Mouse (Mus musculus): ENCODE results near the gene Tk1. TPM values are rescaled to one million over a fixed set of nuclear protein-coding genes. Genes with fewer than 3 reads are reported as not detected.
A peak's percentile ranks its signal among the peaks of the same experiment; 100 is the strongest.
"Not testable (repeated sequence)": the region's sequence is repeated elsewhere in the genome, so short reads cannot be mapped to it uniquely, and the experiment has no call there.

Tk1 gene
- polyA plus RNA-seq, 1 experiment: 1.9 TPM

DNA sequence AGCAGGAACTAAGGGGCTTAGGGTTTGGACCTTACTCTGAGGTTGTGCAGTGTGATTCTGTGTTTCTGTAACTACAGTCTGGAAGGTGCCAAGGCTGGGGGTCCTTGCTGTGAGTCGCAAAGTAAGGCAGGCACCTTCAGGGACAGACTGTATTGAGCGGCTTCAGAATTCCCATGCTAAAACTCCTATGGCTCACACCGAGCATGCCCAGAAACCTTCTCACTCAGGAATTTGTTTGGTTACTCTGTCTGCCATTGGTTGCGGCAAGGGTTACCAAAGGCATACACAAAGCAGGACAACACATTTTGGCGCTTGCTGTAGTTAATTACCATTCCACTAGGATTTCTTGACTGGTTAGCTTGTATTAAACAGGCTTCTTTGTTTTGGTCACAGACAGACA, 272 bp upstream of the Tk1 start:
- Histone ChIP-seq H3K27ac (ENCODE audit: insufficient read depth, low read length) (no peak overlapping the region), H3K4me1 (ENCODE audit: control insufficient read depth, insufficient read depth, low read length) (no peaks in the 10 kb centered on the region), H3K4me3 (ENCODE audit: insufficient read depth, low read length) (no peak overlapping the region)
- TF ChIP-seq POLR2A (IDR thresholded peaks at IDR 0.05; ENCODE audit: extremely low read depth, insufficient read depth, low read length): no peak
- TF ChIP-seq CTCF (IDR thresholded peaks at IDR 0.05; ENCODE audit: extremely low read depth, insufficient read depth, low read length): no peak

DNA sequence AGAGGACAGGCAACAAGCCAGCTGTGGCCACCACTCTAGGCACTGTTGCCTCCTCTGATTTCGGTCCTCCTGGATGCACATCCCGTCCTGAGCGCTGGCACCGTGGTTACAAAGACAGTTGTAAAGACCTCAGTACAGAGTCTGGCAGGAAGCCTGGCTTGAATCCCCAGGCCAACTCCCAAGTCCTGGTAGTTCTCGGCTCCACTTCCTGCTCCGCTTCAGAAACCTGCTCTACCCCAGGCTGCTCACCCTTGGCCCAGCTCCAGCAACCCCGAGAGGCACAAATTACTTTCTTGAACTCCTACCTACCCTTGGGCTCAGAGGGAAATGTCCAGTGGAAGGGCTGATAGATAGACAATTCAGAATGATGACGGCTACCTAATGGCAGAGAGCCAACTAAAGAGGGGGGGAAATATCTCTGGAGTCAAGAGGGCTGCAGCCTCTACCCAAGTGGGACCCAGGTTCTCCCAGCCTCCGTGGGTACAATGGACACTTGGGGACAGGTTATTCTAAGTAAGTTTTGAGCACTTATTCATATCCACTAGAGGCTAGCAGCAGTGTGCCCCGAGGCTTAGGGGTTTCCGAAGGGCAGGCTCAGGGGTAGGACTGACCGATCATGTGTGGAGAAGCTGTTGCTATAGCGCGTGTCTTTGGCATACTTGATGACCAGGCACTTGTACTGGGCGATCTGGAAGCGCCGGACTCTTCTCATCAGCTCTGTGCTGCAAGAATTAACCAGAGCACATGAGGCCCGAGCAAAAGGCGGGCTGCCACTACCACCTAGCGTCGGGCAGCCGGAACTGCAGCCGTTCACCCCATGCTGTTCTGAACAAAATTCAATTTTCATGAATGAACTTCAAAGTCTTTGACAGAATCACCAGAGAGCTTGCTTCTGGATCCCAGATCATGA, 1.6 kb downstream of the Tk1 start:
- TF ChIP-seq CTCF (IDR thresholded peaks at IDR 0.05; ENCODE audit: extremely low read depth, insufficient read depth, low read length) (peak; percentile 92), POLR2A (IDR thresholded peaks at IDR 0.05; ENCODE audit: extremely low read depth, insufficient read depth, low read length) (no peak)
- H3K4me3 ChIP-seq (ENCODE audit: insufficient read depth, low read length): no peak overlapping the region
- no peaks in the 10 kb centered on the region; the same call in 1 of the 2 replicates for H3K4me1 ChIP-seq (ENCODE audit: control insufficient read depth, insufficient read depth, low read length)
- no peak overlapping the region for H3K27ac ChIP-seq (ENCODE audit: insufficient read depth, low read length)

GRCm38 (mm10) chr11:117823411-117823810, 2.5 kb downstream of the Tk1 start:
- H3K4me1 ChIP-seq (ENCODE audit: control insufficient read depth, insufficient read depth, low read length): no peaks in the 10 kb centered on the region; the same call in 1 of the 2 replicates
- H3K27ac ChIP-seq (ENCODE audit: insufficient read depth, low read length): no peak overlapping the region
- TF ChIP-seq POLR2A (IDR thresholded peaks at IDR 0.05; ENCODE audit: extremely low read depth, insufficient read depth, low read length) (no peak), CTCF (IDR thresholded peaks at IDR 0.05; ENCODE audit: extremely low read depth, insufficient read depth, low read length) (no peak)
- H3K4me3 ChIP-seq (ENCODE audit: insufficient read depth, low read length): no peak overlapping the region

DNA sequence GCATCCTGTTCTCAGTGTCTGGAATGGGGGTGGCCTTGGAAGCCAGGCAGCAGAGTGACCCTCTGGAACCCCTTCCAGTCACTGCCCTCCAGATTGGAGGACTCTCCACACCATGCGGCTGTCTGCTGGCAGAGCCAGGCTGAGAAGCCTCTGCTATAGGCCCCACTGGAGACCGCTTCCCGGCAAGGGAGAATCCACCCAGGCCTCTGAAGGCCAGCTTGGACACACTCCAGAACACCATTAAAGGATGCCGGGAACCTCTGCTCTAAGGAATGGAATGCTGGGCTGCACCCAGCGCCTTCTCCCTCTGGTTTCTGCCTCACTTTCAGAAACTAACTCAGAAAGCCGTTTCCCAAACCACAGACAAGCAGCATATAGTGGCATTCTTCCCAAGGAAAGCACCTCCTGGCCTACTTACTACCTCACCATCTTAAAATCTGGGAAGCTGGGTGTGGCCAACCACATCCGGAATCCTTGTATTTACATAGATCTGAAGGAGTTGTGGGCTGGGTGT, 3.1 kb downstream of the Tk1 start:
- H3K27ac ChIP-seq (ENCODE audit: insufficient read depth, low read length): no peak overlapping the region
- TF ChIP-seq POLR2A (IDR thresholded peaks at IDR 0.05; ENCODE audit: extremely low read depth, insufficient read depth, low read length): no peak
- H3K4me3 ChIP-seq (ENCODE audit: insufficient read depth, low read length): no peak overlapping the region
- H3K4me1 ChIP-seq (ENCODE audit: control insufficient read depth, insufficient read depth, low read length): no peaks in the 10 kb centered on the region; the same call in 1 of the 2 replicates

DNA sequence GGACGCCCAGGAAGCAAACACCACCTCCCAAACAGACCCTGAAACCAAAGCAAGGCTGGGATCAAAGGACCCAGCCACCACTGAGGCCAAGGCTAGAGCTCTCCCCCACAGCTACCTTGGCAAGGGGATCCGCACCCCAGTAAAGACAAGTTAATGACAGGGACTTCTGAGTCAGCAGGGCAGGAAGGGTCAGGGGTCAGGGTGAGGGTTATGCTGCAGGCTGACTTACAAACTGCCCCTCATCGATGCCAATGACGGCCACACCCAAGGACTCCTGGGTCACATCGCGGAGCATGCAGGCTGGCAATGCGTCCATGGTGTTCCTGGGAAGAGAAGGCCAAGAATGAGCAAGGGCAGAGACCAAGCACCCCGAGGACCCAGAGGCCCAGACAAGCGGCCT, 4.0 kb downstream of the Tk1 start:
- H3K4me3 ChIP-seq (ENCODE audit: insufficient read depth, low read length): no peak overlapping the region
- H3K4me1 ChIP-seq (ENCODE audit: control insufficient read depth, insufficient read depth, low read length): no peaks in the 10 kb centered on the region; the same call in 1 of the 2 replicates
- H3K27ac ChIP-seq (ENCODE audit: insufficient read depth, low read length): no peak overlapping the region
- no peak for TF ChIP-seq CTCF (IDR thresholded peaks at IDR 0.05; ENCODE audit: extremely low read depth, insufficient read depth, low read length)
- TF ChIP-seq POLR2A (IDR thresholded peaks at IDR 0.05; ENCODE audit: extremely low read depth, insufficient read depth, low read length): no peak

- TF ChIP-seq POLR2A (IDR thresholded peaks at IDR 0.05; ENCODE audit: extremely low read depth, insufficient read depth, low read length): no peak
- TF ChIP-seq CTCF (IDR thresholded peaks at IDR 0.05; ENCODE audit: extremely low read depth, insufficient read depth, low read length): no peak
- Histone ChIP-seq H3K4me3 (ENCODE audit: insufficient read depth, low read length) (no peak overlapping the region), H3K4me1 (ENCODE audit: control insufficient read depth, insufficient read depth, low read length) (peaks cover 2% of the 10 kb centered on the region; the same call in 1 of the 2 replicates), H3K27ac (ENCODE audit: insufficient read depth, low read length) (no peak overlapping the region)
Measured at GRCm38 (mm10) chr11:117820173-117820572, 5.7 kb downstream of the Tk1 start.

- Histone ChIP-seq H3K4me3 (ENCODE audit: insufficient read depth, low read length) (no peak overlapping the region), H3K4me1 (ENCODE audit: control insufficient read depth, insufficient read depth, low read length) (peaks cover 2% of the 10 kb centered on the region; the same call in 1 of the 2 replicates), H3K27ac (ENCODE audit: insufficient read depth, low read length) (no peak overlapping the region)
- TF ChIP-seq POLR2A (IDR thresholded peaks at IDR 0.05; ENCODE audit: extremely low read depth, insufficient read depth, low read length) (no peak), CTCF (IDR thresholded peaks at IDR 0.05; ENCODE audit: extremely low read depth, insufficient read depth, low read length) (no peak)
Measured at GRCm38 (mm10) chr11:117819095-117819494, 6.8 kb downstream of the Tk1 start.

DNA sequence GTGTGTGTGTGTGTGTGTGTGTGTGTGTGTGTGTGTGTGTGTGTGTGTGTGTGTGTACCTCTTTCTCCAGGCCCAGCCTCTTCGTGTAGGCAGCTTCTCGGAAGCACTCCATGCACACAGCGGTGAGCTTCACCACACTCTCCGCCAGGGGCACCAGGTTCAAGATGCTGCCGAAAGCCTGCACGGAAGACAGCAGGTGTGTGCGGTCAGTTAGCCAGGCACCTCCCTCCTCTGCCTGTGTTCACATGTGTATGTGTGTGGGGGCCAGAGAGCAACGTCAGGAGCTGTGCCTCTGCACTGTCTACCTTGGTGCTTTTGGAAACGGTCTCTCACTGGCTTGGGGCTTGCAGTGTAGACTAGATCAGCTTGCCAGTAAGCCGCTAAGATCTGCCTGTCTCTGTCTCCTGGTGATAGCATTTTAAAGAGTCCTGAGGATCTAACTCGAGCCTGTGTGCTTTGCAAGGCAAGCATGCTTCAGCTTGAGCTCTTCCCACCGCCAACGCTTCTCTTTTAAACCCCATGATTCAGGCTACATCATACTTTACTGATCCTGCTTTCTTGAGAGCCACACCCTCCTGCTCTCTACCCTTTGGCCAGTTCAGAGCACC, 9.4 kb downstream of the Tk1 start:
- TF ChIP-seq POLR2A (IDR thresholded peaks at IDR 0.05; ENCODE audit: extremely low read depth, insufficient read depth, low read length) (0 out of 2 replicates have a peak, but pooled peaks have one; percentile 11), CTCF (IDR thresholded peaks at IDR 0.05; ENCODE audit: extremely low read depth, insufficient read depth, low read length) (no peak)
- no peak overlapping the region for H3K27ac ChIP-seq (ENCODE audit: insufficient read depth, low read length)
- H3K4me3 ChIP-seq (ENCODE audit: insufficient read depth, low read length): no peak overlapping the region
- H3K4me1 ChIP-seq (ENCODE audit: control insufficient read depth, insufficient read depth, low read length): peaks cover 2% of the 10 kb centered on the region; the same call in 1 of the 2 replicates

DNA sequence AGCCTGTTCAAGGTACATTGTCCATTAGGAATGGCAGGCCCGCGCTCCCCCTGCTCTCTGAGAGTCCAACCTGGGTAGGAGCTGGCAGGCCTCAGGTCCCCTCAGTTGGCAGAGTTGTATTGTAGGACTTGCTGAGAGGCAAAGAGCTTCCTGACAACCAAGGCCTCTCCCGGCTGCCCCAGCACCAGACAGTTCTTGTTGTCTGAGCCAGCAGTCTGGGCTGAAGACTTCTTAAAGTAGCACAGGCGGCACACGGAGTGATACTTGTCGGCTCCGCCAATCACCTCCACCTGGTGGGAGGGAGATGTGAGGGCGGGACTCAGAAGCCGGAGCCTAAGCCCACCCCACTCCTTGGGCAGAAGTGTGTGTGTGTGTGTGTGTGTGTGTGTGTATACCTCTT, 10.0 kb downstream of the Tk1 start:
- H3K4me3 ChIP-seq (ENCODE audit: insufficient read depth, low read length); H3K27ac ChIP-seq (ENCODE audit: insufficient read depth, low read length); H3K4me1 ChIP-seq (ENCODE audit: control insufficient read depth, insufficient read depth, low read length): not testable (repeated sequence)
